Mouse (Mus musculus): Measurements from ENCODE around the gene Dcp1a.
"Not testable (repeated sequence)": the region's sequence is repeated elsewhere in the genome, so short reads cannot be mapped to it uniquely, and the experiment has no call there.

Dcp1a gene

DNA sequence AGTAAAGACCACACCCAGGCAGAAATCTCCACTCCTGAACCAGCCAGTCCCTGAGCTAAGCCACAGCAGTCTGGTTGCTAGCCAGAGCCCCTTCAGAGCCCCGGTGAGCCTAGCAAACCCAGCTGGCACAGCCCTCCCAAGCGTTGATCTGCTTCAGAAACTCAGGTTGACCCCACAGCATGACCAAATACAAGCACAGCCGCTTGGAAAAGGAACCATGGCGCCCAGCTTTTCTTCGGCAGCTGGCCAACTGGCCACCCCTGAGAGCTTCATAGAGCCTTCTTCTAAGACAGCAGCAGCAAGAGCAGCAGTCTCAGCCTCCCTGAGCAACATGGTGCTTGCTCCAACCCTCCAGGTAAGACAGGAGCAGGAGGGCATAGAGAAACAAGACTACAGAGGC, 40.0 kb downstream of the Dcp1a start:
- DNase-seq (ENCODE audit: low spot score), result no peak

DNA sequence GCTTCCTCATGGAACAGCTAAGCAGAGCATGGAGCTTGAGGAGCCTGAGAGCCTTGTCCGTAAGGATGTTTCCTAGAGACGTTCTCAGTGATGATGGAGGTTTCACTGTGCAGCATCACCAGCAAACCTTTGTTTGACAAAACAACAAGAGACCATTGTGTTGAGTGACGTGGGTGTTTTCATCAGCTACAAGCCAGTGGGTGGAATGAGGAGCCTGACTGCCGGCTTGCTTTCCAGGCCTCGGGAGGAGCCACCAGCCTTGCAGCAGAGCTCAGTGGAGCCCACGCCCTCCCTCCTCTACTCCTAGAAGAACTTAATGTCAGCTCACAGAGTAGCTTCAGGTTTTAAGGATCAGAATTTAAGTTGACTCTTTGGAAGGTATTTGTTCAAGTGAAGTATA, 44.0 kb downstream of the Dcp1a start:
- no peak for DNase-seq (ENCODE audit: low spot score)

GRCm38 (mm10) chr14:30528392-30528791, 49.1 kb downstream of the Dcp1a start:
- no peak for DNase-seq (ENCODE audit: low spot score)

DNA sequence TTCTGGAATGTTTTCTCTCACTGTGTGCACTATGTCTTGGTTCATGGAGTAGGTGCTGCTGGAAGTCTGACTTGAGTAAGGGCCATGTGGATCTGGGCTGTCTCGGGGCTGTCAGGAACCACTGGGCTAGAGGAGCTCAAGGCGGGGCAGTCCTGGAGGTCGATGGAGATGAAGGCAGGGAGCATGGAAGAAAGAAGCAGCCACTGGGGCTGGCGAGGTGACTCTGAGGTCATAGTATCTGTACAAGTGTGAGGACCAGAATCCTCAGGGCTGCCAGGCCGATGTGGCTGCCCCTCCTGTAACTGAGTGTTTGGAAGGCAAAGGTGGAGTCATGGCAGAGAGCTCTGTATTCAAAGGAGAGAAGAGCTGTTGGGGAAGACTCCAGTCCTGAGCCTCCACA, 49.6 kb downstream of the Dcp1a start:
- no peak for DNase-seq (ENCODE audit: low spot score)

DNA sequence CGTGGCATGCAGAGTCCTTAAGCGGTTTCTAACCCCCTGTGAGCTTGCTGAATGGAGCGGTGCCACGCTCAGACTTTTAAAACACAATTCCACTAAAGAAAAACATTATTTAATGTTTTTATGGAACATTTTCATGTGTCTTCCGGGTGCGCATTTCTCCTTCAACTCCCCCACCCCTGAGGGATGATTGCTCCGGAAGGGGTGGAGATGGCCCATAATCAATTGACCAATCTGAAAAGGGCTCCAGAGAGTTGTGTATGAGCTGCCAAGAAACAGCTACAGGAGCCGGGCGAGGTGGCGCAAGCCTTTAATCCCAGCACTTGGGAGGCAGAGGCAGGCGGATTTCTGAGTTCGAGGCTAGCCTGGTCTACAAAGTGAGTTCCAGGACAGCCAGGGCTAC, 50.1 kb downstream of the Dcp1a start:
- no peak for DNase-seq (ENCODE audit: low spot score)

GRCm38 (mm10) chr14:30530726-30531269, 51.5 kb downstream of the Dcp1a start:
- DNase-seq (ENCODE audit: low spot score), result no peak

DNA sequence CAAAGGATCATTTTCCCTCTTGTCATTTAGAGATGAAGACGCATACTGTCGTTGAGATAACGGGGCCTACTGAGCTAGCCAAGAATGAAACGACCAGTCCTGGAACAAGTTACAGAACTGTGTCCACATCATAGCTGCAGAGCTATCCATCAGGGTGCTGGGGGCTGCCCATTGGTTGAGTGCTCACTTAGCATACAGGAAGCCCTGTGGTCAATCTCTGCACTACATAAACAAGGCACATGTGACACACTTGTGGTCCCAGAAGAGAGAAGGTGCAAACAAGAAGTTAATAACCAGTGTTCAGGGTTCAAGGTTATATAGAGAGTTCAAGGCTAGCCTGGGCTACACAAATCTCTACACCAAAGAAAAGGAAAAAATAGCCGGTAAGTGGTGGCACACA, 52.1 kb downstream of the Dcp1a start:
- DNase-seq (ENCODE audit: low spot score), result no peak

DNA sequence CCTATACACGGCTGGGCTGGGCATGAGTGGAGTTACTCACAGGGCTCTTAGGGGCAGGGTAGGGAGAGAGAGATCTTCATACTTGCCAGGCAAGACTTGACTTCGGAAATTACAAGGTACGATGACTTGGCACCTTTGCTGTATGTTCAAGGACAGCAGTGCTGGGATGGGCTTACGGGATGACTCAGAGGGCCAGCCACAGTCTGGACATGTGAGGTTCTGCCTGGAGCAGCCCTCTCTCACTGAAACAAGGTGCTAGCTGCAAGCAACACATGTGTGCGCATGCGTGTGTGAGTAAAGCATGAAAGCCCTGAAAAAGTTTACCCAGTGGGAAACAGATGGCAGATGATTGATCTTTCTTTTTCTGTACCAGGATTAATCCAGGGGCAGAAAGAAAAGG, 52.6 kb downstream of the Dcp1a start:
- no peak for DNase-seq (ENCODE audit: low spot score)

DNA sequence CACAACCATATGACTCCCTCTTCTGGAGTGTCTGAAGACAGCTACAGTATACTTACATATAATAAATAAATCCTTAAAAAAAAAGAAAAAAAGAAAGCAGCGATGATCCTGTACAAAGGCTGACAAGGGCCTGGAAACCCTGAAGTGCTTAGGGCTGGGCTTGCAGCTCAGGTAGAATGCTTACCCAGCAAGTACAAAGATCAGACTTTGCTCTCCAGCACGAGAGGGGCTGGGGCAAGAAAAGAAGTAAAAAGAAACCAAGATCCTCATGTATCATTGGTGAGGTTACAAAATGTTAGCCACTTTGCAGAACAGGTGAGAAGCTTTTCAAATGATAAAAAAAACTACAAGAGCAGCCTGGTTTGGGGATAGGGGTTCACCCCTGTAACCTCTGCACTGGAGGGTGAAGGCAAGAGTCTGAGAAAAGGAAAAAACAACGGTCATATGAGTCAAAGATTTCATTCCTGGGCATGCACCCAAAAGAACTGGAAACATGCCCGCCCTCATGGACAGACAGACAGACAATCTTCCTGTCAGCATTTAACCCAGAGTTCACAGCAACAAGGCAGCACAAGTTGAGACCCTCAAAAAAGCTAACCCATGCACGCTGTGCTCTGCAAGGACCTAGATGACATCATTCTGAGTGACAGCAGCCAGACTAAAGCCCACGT, 54.6 kb downstream of the Dcp1a start:
- no peak for DNase-seq (ENCODE audit: low spot score)

DNA sequence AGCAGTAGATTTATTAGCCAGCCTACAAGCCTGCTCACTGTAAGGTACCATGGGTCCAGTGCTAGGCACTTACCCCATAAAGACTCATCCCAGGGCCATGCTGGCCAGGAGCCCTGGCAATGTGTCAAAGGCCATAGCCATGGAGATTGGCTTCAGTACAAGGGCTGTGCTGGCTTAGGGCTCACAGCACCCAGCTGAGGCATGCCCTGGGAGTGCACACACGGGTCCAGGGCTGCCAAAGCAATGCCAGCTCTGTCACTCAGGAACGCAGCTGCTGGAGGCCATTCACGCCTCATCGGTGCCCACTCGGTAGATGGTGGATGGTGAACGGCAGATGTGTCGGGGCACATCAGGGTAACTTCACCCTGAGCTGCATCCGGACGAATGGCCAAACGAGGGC, 62.2 kb downstream of the Dcp1a start:
- DNase-seq (ENCODE audit: low spot score), result no peak

- DNase-seq (ENCODE audit: low spot score), result not testable (repeated sequence)
These were observed 64.0 kb downstream of the Dcp1a start for GRCm38 (mm10) chr14:30543331-30543730.

DNA sequence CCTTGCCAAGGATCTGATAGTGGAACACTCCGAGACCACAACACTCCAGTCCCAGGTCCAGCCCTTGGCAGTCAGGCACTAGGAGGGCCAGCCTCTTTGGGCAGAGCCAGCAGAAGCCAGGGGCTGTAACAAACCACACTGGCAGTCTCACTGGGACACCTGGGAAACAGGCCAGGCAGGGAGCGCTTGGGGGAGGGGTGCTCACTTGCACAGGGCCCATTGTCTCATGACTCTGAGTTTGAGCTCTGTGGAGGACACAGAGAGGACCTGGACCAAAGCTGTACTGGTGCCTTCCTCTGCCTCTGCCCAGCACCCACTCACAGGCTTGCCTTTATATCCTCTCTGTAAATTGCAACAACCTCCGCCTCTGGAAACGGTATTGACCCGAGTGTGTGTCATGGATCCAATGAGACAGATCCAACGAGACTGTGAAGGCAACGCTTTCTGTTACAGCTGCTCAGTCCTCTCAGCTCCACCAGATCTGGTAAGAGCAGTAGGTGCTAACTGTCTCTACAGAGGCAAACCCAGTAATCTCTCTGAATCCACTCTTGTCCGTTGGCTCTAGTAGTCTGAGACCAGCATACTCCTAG, 68.9 kb downstream of the Dcp1a start, which contains the start of gene Tkt:
Gene Tkt, plus strand, starts transcription at position 229 of the 590 bp plus-strand sequence.
- DNase-seq (ENCODE audit: low spot score), result no peak

GRCm38 (mm10) chr14:30548965-30549776, 69.8 kb downstream of the Dcp1a start:
- peak; percentile 95 for DNase-seq (ENCODE audit: low spot score)

GRCm38 (mm10) chr14:30549777-30550149, 70.4 kb downstream of the Dcp1a start:
- DNase-seq (ENCODE audit: low spot score), result no peak

GRCm38 (mm10) chr14:30550232-30551070, 71.1 kb downstream of the Dcp1a start:
- DNase-seq (ENCODE audit: low spot score), result no peak

DNA sequence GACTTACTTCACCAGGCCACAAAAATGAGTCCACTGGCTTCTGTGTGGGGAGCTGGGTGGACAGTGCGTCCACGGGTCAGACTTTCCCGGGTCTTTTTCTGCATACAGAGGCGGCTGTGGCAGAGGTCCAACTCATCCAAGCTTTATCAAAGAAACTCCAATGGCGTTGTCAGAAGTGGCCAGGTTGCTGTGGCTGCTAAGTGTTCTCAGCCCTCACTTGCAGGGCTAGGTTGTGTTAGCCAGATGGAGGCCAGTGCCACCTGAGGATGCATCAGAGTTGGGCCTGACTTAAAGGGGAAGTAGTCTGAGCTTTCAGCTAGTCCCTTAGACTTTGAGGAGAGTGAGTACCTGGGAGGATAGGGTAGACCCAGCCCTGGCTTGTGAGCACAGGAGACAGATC, 72.2 kb downstream of the Dcp1a start:
- no peak for DNase-seq (ENCODE audit: low spot score)

GRCm38 (mm10) chr14:30551981-30552380, 72.6 kb downstream of the Dcp1a start:
- no peak for DNase-seq (ENCODE audit: low spot score)

GRCm38 (mm10) chr14:30553185-30553584, 73.8 kb downstream of the Dcp1a start:
- no peak for DNase-seq (ENCODE audit: low spot score)

DNA sequence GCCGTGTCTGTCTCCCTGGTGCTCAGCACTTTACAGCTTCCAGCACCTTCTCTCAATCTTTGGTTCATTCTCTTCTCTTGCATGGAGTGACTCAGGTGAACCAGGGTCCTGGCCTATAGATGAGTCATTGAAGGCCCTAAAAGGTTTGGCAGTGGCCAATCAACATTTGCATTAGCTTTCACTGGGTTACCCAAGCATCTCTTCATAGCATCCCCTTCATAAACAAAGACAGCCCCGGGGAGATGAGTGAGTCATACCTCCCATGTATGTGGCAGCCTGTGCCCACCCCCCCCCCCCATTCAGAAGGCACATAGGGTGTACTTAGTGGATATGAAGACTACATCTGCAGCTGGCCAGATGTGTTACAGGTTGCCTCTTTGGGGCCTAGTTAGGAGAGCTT, 77.3 kb downstream of the Dcp1a start:
- DNase-seq (ENCODE audit: low spot score), result no peak

GRCm38 (mm10) chr14:30557730-30558129, 78.4 kb downstream of the Dcp1a start:
- DNase-seq (ENCODE audit: low spot score), result no peak

- no peak for DNase-seq (ENCODE audit: low spot score)
These were observed 80.1 kb downstream of the Dcp1a start for GRCm38 (mm10) chr14:30559321-30559850.
